Mouse (Mus musculus) intestine, postnatal 0 days (tissue): ENCODE results near the gene Polr1c. TPM values are rescaled to one million over a fixed set of nuclear protein-coding genes. Genes with fewer than 3 reads are reported as not detected.

Source experiments
- ATAC-seq: fragments of 200-750 bp; cut with Nextera tagmentation; 2 replicates; pipeline ENCODE4 v1.8.0; 2017; ENCODE audit warnings: mild to moderate bottlenecking, moderate TSS enrichment, moderate library complexity
- H3K27ac ChIP-seq: fragments of 300-500 bp; sonication (generic); 2 replicates; pipeline ENCODE4 v1.5.1; 2014; ENCODE audit warnings: mild to moderate bottlenecking, low read depth, low read length, moderate library complexity
- H3K27me3 ChIP-seq: fragments of 300-500 bp; sonication (generic); replicated peaks from 2 replicates; pipeline ENCODE4 v1.6.1; 2014; ENCODE audit warnings: low read length, mixed read lengths; ENCODE audit not compliant: control insufficient read depth, insufficient read depth
- H3K36me3 ChIP-seq: fragments of 300-500 bp; sonication (generic); 2 replicates; pipeline ENCODE4 v1.6.1; 2014; ENCODE audit warnings: mild to moderate bottlenecking, moderate library complexity; ENCODE audit not compliant: control insufficient read depth, insufficient read depth
- H3K4me1 ChIP-seq: fragments of 300-500 bp; sonication (generic); replicated peaks from 2 replicates; pipeline ENCODE4 v1.6.1; 2014; ENCODE audit warnings: antibody characterized with exemption, low read length, mixed read lengths; ENCODE audit not compliant: control insufficient read depth, insufficient read depth
- H3K4me2 ChIP-seq: fragments of 300-500 bp; sonication (generic); replicated peaks from 2 replicates; pipeline ENCODE4 v1.6.1; 2014; ENCODE audit warnings: low read depth, mild to moderate bottlenecking, moderate library complexity
- H3K4me3 ChIP-seq: fragments of 300-500 bp; sonication (generic); 2 replicates; pipeline ENCODE4 v1.5.1; 2014; ENCODE audit warnings: low read depth, low read length
- H3K9ac ChIP-seq: fragments of 300-500 bp; sonication (generic); 2 replicates; pipeline ENCODE4 v1.6.1; 2014; ENCODE audit warnings: mild to moderate bottlenecking, low read depth, low read length
- H3K9me3 ChIP-seq: fragments of 300-500 bp; sonication (generic); 2 replicates; pipeline ENCODE4 v1.6.1; 2016; ENCODE audit warnings: mixed run types; ENCODE audit not compliant: control insufficient read depth
- CTCF ChIP-seq: sonication (generic); IDR thresholded peaks from 2 replicates; pipeline ENCODE4 v1.5.1; 2016; ENCODE audit warnings: low read depth, mild to moderate bottlenecking, control low read depth, antibody characterized with exemption, moderate library complexity
- WGBS: fragments of 180-500 bp; shearing (Covaris S2); extraction: QIAGEN DNeasy Blood & Tissue Kit; methylation state at CpG from one replicate; pipeline ENCODE4 v1.1.7; 2014; 5-methylcytosine and 5-hydroxymethylcytosine counted together
- polyA plus RNA-seq: library from polyadenylated mRNA; unstranded; fragments of >200 nt; fragmentation: Nextera tagmentation; extraction: Ambion mirVana; gene quantifications from 2 replicates; pipeline ENCODE4 v1.2.1, GENCODE M21; 2015

The Polr1c gene
- polyA plus RNA-seq, 1 experiment from 2014 or later, result 32.1 TPM

DNA sequence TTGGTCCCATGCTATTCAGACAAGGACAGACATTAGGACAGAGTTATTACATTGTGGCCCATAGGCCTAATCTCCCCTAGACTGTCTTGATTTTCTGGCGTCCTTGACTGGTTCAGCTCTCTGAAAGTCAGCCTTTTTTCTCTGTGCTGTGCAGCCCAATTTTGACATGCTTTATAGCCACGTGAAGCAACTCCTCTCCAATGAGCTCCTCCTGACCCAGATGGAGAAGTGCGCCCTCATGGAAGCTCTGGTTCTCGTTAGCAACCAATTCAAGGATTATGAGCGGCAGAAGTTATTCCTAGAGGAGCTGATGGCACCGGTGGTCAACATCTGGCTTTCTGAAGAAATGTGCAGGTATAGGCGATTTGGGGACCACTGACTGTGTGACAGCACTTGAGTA lies 20.3 kb downstream of the Polr1c start:
- WGBS, result 90% methylated on average over 7 of the region's 7 CpGs
- H3K27ac ChIP-seq, result no peak overlapping the region
- no peaks in the 10 kb centered on the region for H3K27me3 ChIP-seq
- no peak overlapping the region for H3K9ac ChIP-seq
- H3K9me3 ChIP-seq, result no peaks in the 10 kb centered on the region
- peaks cover 88% of the 10 kb centered on the region for H3K36me3 ChIP-seq
- H3K4me3 ChIP-seq, result no peak overlapping the region
- ATAC-seq, result no peak
- no peak for TF ChIP-seq CTCF
- no peaks in the 10 kb centered on the region for H3K4me1 ChIP-seq
- no peak overlapping the region for H3K4me2 ChIP-seq

DNA sequence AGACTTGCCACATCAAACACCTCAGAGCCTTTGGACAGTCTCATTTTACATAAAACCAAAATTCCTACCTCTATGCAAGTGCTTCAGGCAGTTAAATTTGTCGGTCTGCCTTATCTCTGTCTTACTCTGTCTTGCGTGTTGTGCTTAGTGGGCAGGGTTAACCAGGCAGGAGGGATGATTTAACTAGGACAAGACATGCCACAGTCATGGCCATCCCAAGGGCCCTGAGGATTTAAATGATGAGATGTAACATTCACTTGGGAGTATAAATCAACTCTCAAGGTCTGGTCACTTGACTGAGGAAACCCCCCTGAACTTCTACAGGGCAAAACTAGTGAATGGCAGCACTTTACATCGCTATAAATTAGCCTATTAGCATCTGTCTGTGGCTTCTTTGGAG lies 26.3 kb downstream of the Polr1c start:
- TF ChIP-seq CTCF, result no peak
- no peak overlapping the region for H3K4me2 ChIP-seq
- H3K4me1 ChIP-seq, result no peaks in the 10 kb centered on the region
- H3K4me3 ChIP-seq, result no peak overlapping the region
- H3K27ac ChIP-seq, result no peak overlapping the region
- 86% methylated on average over 3 of the region's 3 CpGs for WGBS
- no peak overlapping the region for H3K9ac ChIP-seq
- peaks cover 96% of the 10 kb centered on the region for H3K36me3 ChIP-seq
- ATAC-seq, result no peak
- H3K27me3 ChIP-seq, result no peaks in the 10 kb centered on the region
- H3K9me3 ChIP-seq, result no peaks in the 10 kb centered on the region

DNA sequence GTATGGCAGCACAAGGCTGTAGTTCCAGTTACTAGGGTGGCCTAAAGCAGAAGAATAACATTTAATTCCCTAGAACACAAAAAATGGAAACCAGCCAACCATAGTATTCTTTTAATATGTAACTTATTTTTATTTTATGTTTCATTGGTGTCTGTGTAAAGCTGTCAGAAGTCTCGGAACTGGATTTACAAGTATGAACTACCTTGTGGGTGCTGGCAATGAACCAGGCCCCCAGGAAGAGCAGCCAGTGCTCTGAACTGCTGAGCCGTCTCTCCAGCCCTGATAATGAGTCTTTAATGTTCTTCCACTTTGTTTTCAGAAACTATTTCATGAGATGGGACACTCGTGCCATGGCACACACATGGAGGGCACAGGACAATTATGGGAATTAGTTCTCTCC lies 37.3 kb downstream of the Polr1c start:
- Histone ChIP-seq H3K9me3 (no peaks in the 10 kb centered on the region), H3K36me3 (peaks cover 78% of the 10 kb centered on the region), H3K27ac (no peak overlapping the region), H3K9ac (no peak overlapping the region), H3K4me3 (no peak overlapping the region), H3K4me2 (no peak overlapping the region), H3K27me3 (no peaks in the 10 kb centered on the region), H3K4me1 (no peaks in the 10 kb centered on the region)
- TF ChIP-seq CTCF, result no peak
- WGBS, result 66% methylated on average over 3 of the region's 3 CpGs
- no peak for ATAC-seq

DNA sequence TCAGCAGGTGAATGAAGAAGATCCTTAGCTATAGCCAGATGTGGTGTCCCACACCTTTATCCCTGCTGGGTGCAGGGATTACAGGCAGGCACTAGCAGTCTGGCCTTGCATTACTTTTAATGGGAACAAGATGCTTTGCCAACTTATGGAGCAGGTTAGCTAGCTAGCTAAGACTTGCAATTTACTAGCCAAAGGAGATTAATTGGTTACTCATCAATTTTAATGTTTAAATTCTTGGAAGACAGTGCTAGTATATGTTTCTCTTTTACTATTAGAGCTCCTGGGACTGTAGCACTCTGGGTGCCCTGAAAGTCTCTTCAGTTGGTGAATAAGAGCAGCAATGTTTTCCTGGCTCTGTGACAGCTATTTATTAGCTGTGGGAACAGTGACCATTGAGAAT lies 41.2 kb downstream of the Polr1c start:
- Histone ChIP-seq H3K9ac (no peak overlapping the region), H3K4me2 (no peak overlapping the region), H3K36me3 (peaks cover 51% of the 10 kb centered on the region), H3K4me1 (no peaks in the 10 kb centered on the region; the same call in 1 of the 2 replicates), H3K9me3 (no peaks in the 10 kb centered on the region), H3K27me3 (no peaks in the 10 kb centered on the region), H3K4me3 (no peak overlapping the region), H3K27ac (no peak overlapping the region)
- TF ChIP-seq CTCF, result no peak
- no peak for ATAC-seq

DNA sequence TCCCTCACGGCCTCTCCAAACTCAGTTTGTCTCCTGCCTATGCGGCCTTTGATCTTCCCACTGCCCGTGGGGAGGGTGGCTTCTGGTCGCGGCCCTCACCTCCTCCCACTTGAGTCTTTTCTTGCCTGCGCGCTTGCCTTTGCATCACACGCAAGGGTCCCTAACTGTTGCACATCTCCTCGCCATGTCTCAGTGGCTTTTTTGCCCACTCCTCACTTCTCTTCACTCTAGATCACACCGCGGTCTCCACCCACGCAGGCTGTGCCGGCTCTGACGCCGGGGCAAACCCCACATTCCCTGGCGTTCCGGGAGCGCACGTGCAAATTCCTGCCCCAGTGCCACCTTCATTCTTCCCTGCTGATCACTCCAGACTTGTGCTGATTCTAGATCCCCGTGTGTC lies 44.8 kb downstream of the Polr1c start:
- Histone ChIP-seq H3K4me3 (peak overlapping the region; percentile 98), H3K9me3 (no peaks in the 10 kb centered on the region), H3K4me2 (peak overlapping the region; percentile 90), H3K36me3 (peaks cover 29% of the 10 kb centered on the region), H3K9ac (peak overlapping the region; percentile 86), H3K4me1 (no peaks in the 10 kb centered on the region; the same call in 1 of the 2 replicates), H3K27me3 (no peaks in the 10 kb centered on the region), H3K27ac (peak overlapping the region; percentile 70)
- 0% methylated on average over 20 of the region's 20 CpGs for WGBS
- peak; percentile 20; the same call in 1 of the 2 replicates for ATAC-seq
- no peak for TF ChIP-seq CTCF

DNA sequence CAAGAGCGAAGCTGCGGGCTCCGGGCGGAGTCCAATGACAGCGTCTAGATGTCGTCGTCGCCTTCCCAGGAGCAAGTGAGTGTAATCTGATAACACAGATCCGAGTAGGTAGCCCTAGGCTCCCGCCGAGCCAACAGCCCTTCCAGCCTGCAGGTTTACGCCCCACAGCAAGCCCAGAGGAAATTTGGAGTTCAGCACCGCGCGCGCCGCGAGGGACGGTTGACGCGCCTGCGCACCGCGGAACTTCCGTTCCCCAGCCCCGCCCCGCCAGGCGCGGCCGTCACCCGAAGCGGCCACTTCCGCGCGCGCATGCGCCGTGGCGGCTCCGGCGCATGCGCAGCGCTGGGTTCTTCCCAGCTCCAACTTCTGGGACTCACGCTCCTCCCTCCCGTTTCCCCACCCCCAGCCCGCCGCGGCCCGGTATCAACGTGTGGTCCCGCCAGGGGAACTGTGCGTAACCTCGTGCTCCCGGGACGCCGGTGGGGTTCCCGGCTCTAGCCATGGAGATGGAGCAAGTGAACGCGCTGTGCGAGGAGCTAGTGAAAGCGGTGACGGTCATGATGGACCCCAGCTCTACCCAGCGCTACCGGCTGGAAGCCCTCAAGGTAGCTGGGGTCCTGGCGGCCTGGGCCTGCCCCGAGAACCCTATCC lies 45.3 kb downstream of the Polr1c start, which contains the start of the genes Polh and Xpo5:
Polh (minus strand) TSS at position 225 of the 651 bp plus-strand sequence.
Xpo5 (plus strand) TSS at position 362 of the 651 bp plus-strand sequence.
- Histone ChIP-seq H3K4me2 (peak within 1 kb of the TSS; percentile 90), H3K9ac (peak within 1 kb of the TSS; percentile 86), H3K4me1 (no peaks in the 10 kb centered on the region; the same call in 1 of the 2 replicates), H3K27ac (peak within 1 kb of the TSS; percentile 70), H3K27me3 (no peaks in the 10 kb centered on the region), H3K9me3 (no peaks in the 10 kb centered on the region), H3K36me3 (peaks cover 29% of the 10 kb centered on the region), H3K4me3 (peak within 1 kb of the TSS; percentile 98)
- TF ChIP-seq CTCF, result peak; percentile 27; the same call in 1 of the 2 replicates
- peak; percentile 96 for ATAC-seq
- WGBS, result under 1% methylated on average over 66 of the region's 66 CpGs
